Mouse (Mus musculus): Measurements from ENCODE around the gene Tmem208. TPM values are rescaled to one million over a fixed set of nuclear protein-coding genes. Genes with fewer than 3 reads are reported as not detected.

Tmem208 gene
- total and polyA plus RNA-seq, 3 experiments: 76.2 to 133 (median 88.1) TPM

DNA sequence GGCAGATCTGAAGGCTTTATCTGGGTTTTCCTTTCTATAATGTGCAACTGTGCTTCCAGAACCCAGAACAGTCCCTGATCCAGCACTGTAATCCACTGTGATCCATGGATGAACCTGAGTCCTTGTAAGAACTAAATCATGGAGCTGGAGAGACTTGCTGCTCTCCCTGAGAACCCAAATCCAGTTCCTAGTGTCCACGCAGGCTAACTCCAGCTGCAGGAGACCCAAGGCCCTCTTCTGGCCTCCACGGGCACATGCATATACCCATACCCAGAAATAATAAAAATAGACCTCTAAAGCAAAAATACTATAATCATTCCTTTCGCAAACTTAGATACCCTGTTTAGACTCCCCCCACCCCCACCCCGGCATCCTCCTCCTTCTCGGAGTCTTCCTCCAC, 37.9 kb upstream of the Tmem208 start:
- no peaks in the 10 kb centered on the region for H3K9me3 ChIP-seq (replicated peaks; ENCODE audit: low read length)
- H3K36me3 ChIP-seq (replicated peaks in 1 of 2; ENCODE audit: control insufficient read depth in 1 of 2, insufficient read depth in 1 of 2, low read length in 1 of 2): peaks cover 7 to 37% of the 10 kb centered on the region in 2 experiments
- peaks cover 5 to 23% of the 10 kb centered on the region in 2 experiments for H3K4me1 ChIP-seq (ENCODE audit: control insufficient read depth in 1 of 2, insufficient read depth in 2 of 2)
- dilution Hi-C loops (cut with MboI; ENCODE audit: extremely low pct_ligation_motif_present, extremely low pct_unique_long_range_greater_than_20kb, low sequenced_read_pairs): no loop called here
- peak overlapping the region in 2 of 3 experiments; percentile 34 to 63 for H3K4me3 ChIP-seq (replicated peaks in 1 of 3; ENCODE audit: low read depth in 2 of 3, low read length in 2 of 3, poor library complexity in 1 of 3)
- no peak overlapping the region for H3K27ac ChIP-seq (ENCODE audit: insufficient read depth, low read depth)
- TF ChIP-seq CTCF (conservative IDR thresholded peaks at IDR 0.05 in 1 of 2, IDR thresholded peaks at IDR 0.05 in 1 of 2; ENCODE audit: low read depth in 2 of 2, low read length in 2 of 2) (peak in 1 of 2 experiments; percentile 38; a peak in 2 of 4 replicates), SMC3 (IDR thresholded peaks at IDR 0.05; ENCODE audit: low read depth, low read length) (peak; percentile 21; the same call in 1 of the 2 replicates), TBP (conservative IDR thresholded peaks at IDR 0.05; ENCODE audit: low read depth, low read length) (no peak), MAZ (IDR thresholded peaks at IDR 0.05; ENCODE audit: low read depth, low read length) (no peak)
- no peaks in the 10 kb centered on the region for H3K79me2 ChIP-seq (replicated peaks; ENCODE audit: control insufficient read depth, extremely low read depth, insufficient read depth, poor library complexity, severe bottlenecking)
- no peak for DNase-seq (ENCODE audit: extremely low read depth)
- H3K27me3 ChIP-seq (replicated peaks): no peaks in the 10 kb centered on the region
- peak overlapping the region; percentile 41; the same call in 1 of the 2 replicates for H3K9ac ChIP-seq (ENCODE audit: insufficient read depth, low read depth)
- peak overlapping the region; percentile 79 for H3K4me2 ChIP-seq (ENCODE audit: insufficient read depth, low read depth, poor library complexity, severe bottlenecking)
- in situ Hi-C loops (cut with MboI; ENCODE audit: low pct_ligation_motif_present, low pct_unique_long_range_greater_than_20kb, low sequenced_read_pairs): loop anchor here (10.0 kb wide), 1 partner anchor 163 kb away; no protein-coding TSS in a partner anchor

DNA sequence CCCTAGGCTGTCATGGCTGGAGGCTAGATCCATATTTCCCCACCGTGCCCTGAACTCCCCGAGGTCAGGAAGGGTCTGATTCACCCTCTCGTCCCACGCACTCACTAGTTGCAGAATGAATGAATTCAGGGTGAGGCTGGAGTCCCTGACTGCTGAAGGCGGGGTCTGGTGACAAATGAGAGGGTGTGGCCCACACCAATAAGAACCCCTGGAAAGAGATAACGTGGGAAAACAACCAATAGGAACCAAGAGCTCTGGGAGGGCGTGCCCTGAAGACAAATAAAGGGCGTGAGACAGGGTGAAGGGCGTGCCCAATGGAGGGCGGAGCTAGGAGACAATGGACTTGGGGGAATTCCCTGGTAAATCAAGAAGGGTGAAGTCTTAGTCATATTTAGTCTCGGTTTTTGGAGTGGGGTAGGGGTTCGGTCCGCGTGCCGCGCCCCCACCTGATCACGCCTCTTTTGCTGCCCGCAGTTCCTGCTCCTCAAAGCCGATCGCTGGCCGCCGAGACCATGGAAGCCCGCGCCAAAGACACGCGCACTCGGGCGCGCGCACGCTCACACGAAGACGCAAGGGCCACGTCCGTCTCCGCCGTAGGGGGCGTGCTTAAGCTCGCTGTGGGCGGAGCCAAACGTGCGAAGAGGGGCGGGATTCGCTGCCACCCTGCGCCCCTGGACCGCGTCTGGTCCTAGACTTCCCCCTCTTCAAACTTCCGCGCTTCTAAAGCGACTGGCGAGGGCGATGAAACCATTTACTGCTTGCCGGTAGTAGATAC, 37.0 kb upstream of the Tmem208 start:
- in situ Hi-C loops (cut with MboI; ENCODE audit: low pct_ligation_motif_present, low pct_unique_long_range_greater_than_20kb, low sequenced_read_pairs): loop anchor here (10.0 kb wide), 1 partner anchor 164 kb away; no protein-coding TSS in a partner anchor
- peak overlapping the region; percentile 41; the same call in 1 of the 2 replicates for H3K9ac ChIP-seq (ENCODE audit: insufficient read depth, low read depth)
- H3K27ac ChIP-seq (ENCODE audit: insufficient read depth, low read depth): peak overlapping the region; percentile 71
- peak; percentile 99 for DNase-seq (ENCODE audit: extremely low read depth)
- peak overlapping the region; percentile 51 to 63 (median 59) for H3K4me3 ChIP-seq (replicated peaks in 1 of 3; ENCODE audit: low read depth in 2 of 3, low read length in 2 of 3, poor library complexity in 1 of 3)
- peaks cover 5 to 23% of the 10 kb centered on the region in 2 experiments for H3K4me1 ChIP-seq (ENCODE audit: control insufficient read depth in 1 of 2, insufficient read depth in 2 of 2)
- dilution Hi-C loops (cut with MboI; ENCODE audit: extremely low pct_ligation_motif_present, extremely low pct_unique_long_range_greater_than_20kb, low sequenced_read_pairs): no loop called here
- H3K4me2 ChIP-seq (ENCODE audit: insufficient read depth, low read depth, poor library complexity, severe bottlenecking): peak overlapping the region; percentile 79
- no peaks in the 10 kb centered on the region for H3K9me3 ChIP-seq (replicated peaks; ENCODE audit: low read length)
- no peaks in the 10 kb centered on the region for H3K27me3 ChIP-seq (replicated peaks)
- peaks cover 6 to 34% of the 10 kb centered on the region in 2 experiments for H3K36me3 ChIP-seq (replicated peaks in 1 of 2; ENCODE audit: control insufficient read depth in 1 of 2, insufficient read depth in 1 of 2, low read length in 1 of 2)
- no peaks in the 10 kb centered on the region for H3K79me2 ChIP-seq (replicated peaks; ENCODE audit: control insufficient read depth, extremely low read depth, insufficient read depth, poor library complexity, severe bottlenecking)
- TF ChIP-seq KAT2A (IDR thresholded peaks at IDR 0.05; ENCODE audit: insufficient replicate concordance, low read length): no peak
- TF ChIP-seq MAZ (IDR thresholded peaks at IDR 0.05; ENCODE audit: low read depth, low read length): no peak
- 0 out of 2 replicates have a peak, but pooled peaks have one; percentile 14 for TF ChIP-seq JUND (conservative IDR thresholded peaks at IDR 0.05; ENCODE audit: low read depth, low read length)
- peak; percentile 76 for TF ChIP-seq NRF1 (IDR thresholded peaks at IDR 0.05; ENCODE audit: low read depth, low read length)
- TF ChIP-seq MAFK (IDR thresholded peaks at IDR 0.05; ENCODE audit: insufficient replicate concordance, low read length): no peak
- TF ChIP-seq SIN3A (IDR thresholded peaks at IDR 0.05; ENCODE audit: low read length): peak; percentile 68
- no peak for TF ChIP-seq CHD1 (IDR thresholded peaks at IDR 0.05; ENCODE audit: low read depth, low read length)
- TF ChIP-seq USF2 (conservative IDR thresholded peaks at IDR 0.05; ENCODE audit: low read depth, low read length): no peak
- no peak for TF ChIP-seq ZC3H11A (IDR thresholded peaks at IDR 0.05; ENCODE audit: low read depth, low read length)
- TF ChIP-seq JUN (IDR thresholded peaks at IDR 0.05; ENCODE audit: insufficient read depth, low read depth, low read length): no peak
- no peak for TF ChIP-seq ZNF384 (IDR thresholded peaks at IDR 0.05; ENCODE audit: low read depth, low read length)
- TF ChIP-seq GABPA (IDR thresholded peaks at IDR 0.05; ENCODE audit: insufficient replicate concordance, low read depth, low read length): no peak
- TF ChIP-seq NELFE (IDR thresholded peaks at IDR 0.05; ENCODE audit: low read depth, low read length): peak; percentile 57
- peak; percentile 84 for TF ChIP-seq TCF12 (IDR thresholded peaks at IDR 0.05; ENCODE audit: low read depth, low read length)
- TF ChIP-seq PAX5 (IDR thresholded peaks at IDR 0.05; ENCODE audit: low read length): no peak
- peak; percentile 65; the same call in 1 of the 2 replicates for TF ChIP-seq RCOR1 (conservative IDR thresholded peaks at IDR 0.05; ENCODE audit: low read depth, low read length)
- TF ChIP-seq POLR2A (IDR thresholded peaks at IDR 0.05; ENCODE audit: low read depth, low read length): peak; percentile 80
- peak; percentile 92 for TF ChIP-seq BHLHE40 (IDR thresholded peaks at IDR 0.05; ENCODE audit: low read depth, low read length)
- peak; percentile 53 for TF ChIP-seq HCFC1 (IDR thresholded peaks at IDR 0.05; ENCODE audit: low read depth, low read length)
- TF ChIP-seq ZKSCAN1 (IDR thresholded peaks at IDR 0.05; ENCODE audit: borderline replicate concordance, low read depth, low read length): no peak
- TF ChIP-seq ZMIZ1 (IDR thresholded peaks at IDR 0.05; ENCODE audit: low read depth, low read length): peak; percentile 62
- no peak for TF ChIP-seq E2F4 (IDR thresholded peaks at IDR 0.05; ENCODE audit: insufficient replicate concordance, low read depth, low read length)
- TF ChIP-seq CHD2 (IDR thresholded peaks at IDR 0.05; ENCODE audit: low read length): peak; percentile 62
- TF ChIP-seq UBTF (IDR thresholded peaks at IDR 0.05; ENCODE audit: low read depth, low read length): no peak
- TF ChIP-seq EP300 (IDR thresholded peaks at IDR 0.05; ENCODE audit: low read length): no peak
- TF ChIP-seq POLR2AphosphoS2 (IDR thresholded peaks at IDR 0.05; ENCODE audit: low read depth, low read length): peak; percentile 64
- 0 out of 2 replicates have a peak, but pooled peaks have one; percentile 11 for TF ChIP-seq SMC3 (IDR thresholded peaks at IDR 0.05; ENCODE audit: low read depth, low read length)
- peak; percentile 66 for TF ChIP-seq MAX (IDR thresholded peaks at IDR 0.05; ENCODE audit: low read length)
- TF ChIP-seq RAD21 (IDR thresholded peaks at IDR 0.05; ENCODE audit: low read depth, low read length): no peak
